Mouse (Mus musculus): ENCODE measurements around the gene Olfr54. TPM values are rescaled to one million over a fixed set of nuclear protein-coding genes. Genes with fewer than 3 reads are reported as not detected.
"Not testable (repeated sequence)": the region's sequence is repeated elsewhere in the genome, so short reads cannot be mapped to it uniquely, and the experiment has no call there.

The Olfr54 gene
- not detected in 2 replicates for polyA plus RNA-seq (2015; fragmentation: Nextera tagmentation; extraction: Ambion mirVana)

- Histone ChIP-seq H3K9ac (ENCODE audit: low read length) (no peak within 1 kb of the TSS), H3K4me2 (ENCODE audit: low read depth, low read length) (no peak within 1 kb of the TSS), H3K9me3 (replicated peaks; ENCODE audit: control insufficient read depth, low read length) (no peaks in the 10 kb centered on the region), H3K27me3 (ENCODE audit: control insufficient read depth, insufficient read depth, low read length) (no peaks in the 10 kb centered on the region), H3K4me1 (ENCODE audit: control insufficient read depth, insufficient read depth, low read length) (no peaks in the 10 kb centered on the region), H3K36me3 (ENCODE audit: control insufficient read depth, insufficient read depth, low read length) (no peaks in the 10 kb centered on the region), H3K4me3 (replicated peaks; ENCODE audit: low read length) (no peak within 1 kb of the TSS), H3K27ac (ENCODE audit: low read length) (no peak within 1 kb of the TSS)
- ATAC-seq (ENCODE audit: insufficient read depth, low FRiP score): no peak
- WGBS: 56% methylated on average over 1 of the region's 1 CpGs
Measured at GRCm38 (mm10) chr11:51013936-51014335, at the start of gene Olfr54. Olfr54 (plus strand) TSS chr11:51014236.

GRCm38 (mm10) chr11:50964886-50965285 is 49.1 kb upstream of the Olfr54 start:
- H3K4me3 ChIP-seq (replicated peaks; ENCODE audit: low read length): no peak overlapping the region
- no peaks in the 10 kb centered on the region for H3K9me3 ChIP-seq (replicated peaks; ENCODE audit: control insufficient read depth, low read length)
- H3K36me3 ChIP-seq (ENCODE audit: control insufficient read depth, insufficient read depth, low read length): no peaks in the 10 kb centered on the region
- H3K4me1 ChIP-seq (ENCODE audit: control insufficient read depth, insufficient read depth, low read length): no peaks in the 10 kb centered on the region
- ATAC-seq (ENCODE audit: insufficient read depth, low FRiP score): no peak
- 73% methylated on average over 2 of the region's 2 CpGs for WGBS
- no peak overlapping the region for H3K9ac ChIP-seq (ENCODE audit: low read length)
- H3K27me3 ChIP-seq (ENCODE audit: control insufficient read depth, insufficient read depth, low read length): no peaks in the 10 kb centered on the region
- H3K4me2 ChIP-seq (ENCODE audit: low read depth, low read length): no peak overlapping the region
- no peak overlapping the region for H3K27ac ChIP-seq (ENCODE audit: low read length)

DNA sequence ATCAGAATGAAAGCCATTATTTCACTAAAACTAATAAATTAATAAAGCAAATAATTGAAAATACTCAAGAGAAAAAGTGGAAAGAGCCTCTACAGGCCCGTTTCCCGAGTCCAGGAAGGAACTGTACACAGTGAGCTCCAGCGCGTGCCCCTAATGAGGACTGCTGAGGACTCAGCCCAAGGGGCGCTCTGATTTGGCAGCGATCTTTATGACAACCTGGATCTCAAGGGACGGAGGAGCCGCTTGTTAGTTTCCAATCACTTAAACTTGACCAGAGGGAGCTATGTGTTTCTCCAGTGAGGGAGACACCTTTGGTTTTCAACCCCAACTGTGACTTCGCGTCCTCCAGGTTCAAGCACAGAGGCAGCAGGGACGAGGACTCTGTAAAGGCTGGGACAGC is 47.8 kb upstream of the Olfr54 start, which contains the start of gene Olfr1378:
Olfr1378 (plus strand) TSS at position 301 of the 400 bp plus-strand sequence.
- H3K27me3 ChIP-seq (ENCODE audit: control insufficient read depth, insufficient read depth, low read length): no peaks in the 10 kb centered on the region
- H3K4me2 ChIP-seq (ENCODE audit: low read depth, low read length): no peak within 1 kb of the TSS
- H3K27ac ChIP-seq (ENCODE audit: low read length): no peak within 1 kb of the TSS
- ATAC-seq (ENCODE audit: insufficient read depth, low FRiP score): no peak
- no peak within 1 kb of the TSS for H3K9ac ChIP-seq (ENCODE audit: low read length)
- H3K9me3 ChIP-seq (replicated peaks; ENCODE audit: control insufficient read depth, low read length): no peaks in the 10 kb centered on the region
- no peak within 1 kb of the TSS for H3K4me3 ChIP-seq (replicated peaks; ENCODE audit: low read length)
- H3K4me1 ChIP-seq (ENCODE audit: control insufficient read depth, insufficient read depth, low read length): no peaks in the 10 kb centered on the region
- 79% methylated on average over 11 of the region's 11 CpGs for WGBS
- no peaks in the 10 kb centered on the region for H3K36me3 ChIP-seq (ENCODE audit: control insufficient read depth, insufficient read depth, low read length)

DNA sequence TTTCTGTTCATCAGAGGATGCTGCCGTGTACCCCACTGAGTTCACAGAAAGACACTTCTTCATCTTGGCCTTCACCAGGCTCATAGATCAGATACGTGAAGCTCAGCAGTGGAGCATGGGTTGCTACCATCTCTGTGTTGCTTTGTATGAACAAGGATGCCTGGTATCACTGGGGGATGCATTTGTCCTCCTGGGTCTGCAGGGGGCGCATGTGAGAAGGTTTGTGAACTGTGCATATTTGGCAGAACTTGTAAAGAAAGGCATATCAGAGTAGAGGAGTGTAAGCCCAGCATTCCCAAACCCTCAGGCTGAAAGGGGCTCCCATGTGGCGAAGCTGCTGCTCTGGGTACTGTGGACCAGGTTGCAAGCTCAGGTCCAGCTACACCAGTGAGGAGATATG is 36.8 kb upstream of the Olfr54 start:
- Histone ChIP-seq H3K4me2 (ENCODE audit: low read depth, low read length) (no peak overlapping the region), H3K9ac (ENCODE audit: low read length) (no peak overlapping the region), H3K27me3 (ENCODE audit: control insufficient read depth, insufficient read depth, low read length) (no peaks in the 10 kb centered on the region), H3K9me3 (replicated peaks; ENCODE audit: control insufficient read depth, low read length) (no peaks in the 10 kb centered on the region), H3K36me3 (ENCODE audit: control insufficient read depth, insufficient read depth, low read length) (no peaks in the 10 kb centered on the region), H3K4me1 (ENCODE audit: control insufficient read depth, insufficient read depth, low read length) (no peaks in the 10 kb centered on the region), H3K4me3 (replicated peaks; ENCODE audit: low read length) (no peak overlapping the region), H3K27ac (ENCODE audit: low read length) (no peak overlapping the region)
- WGBS: 68% methylated on average over 4 of the region's 4 CpGs
- ATAC-seq (ENCODE audit: insufficient read depth, low FRiP score): no peak

DNA sequence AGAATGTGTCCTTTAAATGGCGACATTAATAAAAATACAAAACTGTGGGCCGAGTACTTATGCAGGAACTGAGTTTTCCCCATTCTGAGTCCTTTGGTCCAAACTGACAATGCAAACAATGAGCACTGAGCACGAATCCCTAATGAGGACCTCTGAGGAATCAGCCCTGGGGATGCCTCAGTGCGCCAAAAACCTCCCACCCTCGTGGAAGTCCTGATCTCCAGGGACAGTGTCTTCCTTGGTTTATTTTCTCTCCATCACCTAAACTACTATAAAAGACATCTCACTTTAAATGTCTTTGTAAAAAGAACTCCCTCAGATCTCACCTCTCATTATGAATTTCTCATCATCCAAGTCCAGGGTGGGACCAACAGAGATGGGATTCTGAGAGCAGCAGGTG is 32.4 kb upstream of the Olfr54 start, which contains the start of gene Olfr1377:
Olfr1377 (plus strand) TSS at position 301 of the 400 bp plus-strand sequence.
- H3K27me3 ChIP-seq (ENCODE audit: control insufficient read depth, insufficient read depth, low read length): no peaks in the 10 kb centered on the region
- no peak within 1 kb of the TSS for H3K4me2 ChIP-seq (ENCODE audit: low read depth, low read length)
- 66% methylated on average over 5 of the region's 5 CpGs for WGBS
- ATAC-seq (ENCODE audit: insufficient read depth, low FRiP score): no peak
- H3K36me3 ChIP-seq (ENCODE audit: control insufficient read depth, insufficient read depth, low read length): no peaks in the 10 kb centered on the region
- no peaks in the 10 kb centered on the region for H3K4me1 ChIP-seq (ENCODE audit: control insufficient read depth, insufficient read depth, low read length)
- H3K9ac ChIP-seq (ENCODE audit: low read length): no peak within 1 kb of the TSS
- H3K9me3 ChIP-seq (replicated peaks; ENCODE audit: control insufficient read depth, low read length): no peaks in the 10 kb centered on the region
- H3K27ac ChIP-seq (ENCODE audit: low read length): no peak within 1 kb of the TSS
- no peak within 1 kb of the TSS for H3K4me3 ChIP-seq (replicated peaks; ENCODE audit: low read length)

- Histone ChIP-seq H3K4me1 (ENCODE audit: control insufficient read depth, insufficient read depth, low read length) (no peaks in the 10 kb centered on the region), H3K27ac (ENCODE audit: low read length) (no peak within 1 kb of the TSS), H3K9ac (ENCODE audit: low read length) (no peak within 1 kb of the TSS), H3K9me3 (replicated peaks; ENCODE audit: control insufficient read depth, low read length) (no peaks in the 10 kb centered on the region), H3K4me2 (ENCODE audit: low read depth, low read length) (no peak within 1 kb of the TSS), H3K36me3 (ENCODE audit: control insufficient read depth, insufficient read depth, low read length) (no peaks in the 10 kb centered on the region), H3K4me3 (replicated peaks; ENCODE audit: low read length) (no peak within 1 kb of the TSS), H3K27me3 (ENCODE audit: control insufficient read depth, insufficient read depth, low read length) (no peaks in the 10 kb centered on the region)
- no peak for ATAC-seq (ENCODE audit: insufficient read depth, low FRiP score)
- 68% methylated on average over 5 of the region's 5 CpGs for WGBS
Measured at GRCm38 (mm10) chr11:51003296-51003695, 10.7 kb upstream of the Olfr54 start, which contains the start of gene Olfr51. Olfr51 (plus strand) TSS chr11:51003596.

DNA sequence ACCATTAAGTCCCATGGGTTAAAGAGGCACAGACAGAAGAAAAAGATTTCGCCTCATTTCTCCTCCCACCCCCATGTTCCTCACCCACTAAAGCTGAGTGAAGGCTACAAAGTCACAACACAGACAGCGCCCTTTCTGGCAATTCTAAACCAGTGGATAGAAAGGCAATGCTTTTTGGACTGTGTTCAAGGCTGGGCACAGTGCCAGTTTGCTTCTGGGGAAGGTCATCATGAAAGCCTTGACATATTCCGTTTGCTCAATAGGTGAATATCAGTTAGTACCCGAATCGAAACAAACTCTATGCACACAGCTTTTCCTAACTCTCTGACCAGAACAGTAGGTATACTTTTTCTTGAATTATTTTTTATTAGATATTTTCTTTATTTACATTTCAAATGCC is 2.2 kb upstream of the Olfr54 start:
- H3K27me3 ChIP-seq (ENCODE audit: control insufficient read depth, insufficient read depth, low read length): no peaks in the 10 kb centered on the region
- no peak overlapping the region for H3K9ac ChIP-seq (ENCODE audit: low read length)
- H3K27ac ChIP-seq (ENCODE audit: low read length): no peak overlapping the region
- H3K36me3 ChIP-seq (ENCODE audit: control insufficient read depth, insufficient read depth, low read length): no peaks in the 10 kb centered on the region
- no peak overlapping the region for H3K4me3 ChIP-seq (replicated peaks; ENCODE audit: low read length)
- no peaks in the 10 kb centered on the region for H3K4me1 ChIP-seq (ENCODE audit: control insufficient read depth, insufficient read depth, low read length)
- WGBS: 43% methylated on average over 5 of the region's 5 CpGs
- no peak for ATAC-seq (ENCODE audit: insufficient read depth, low FRiP score)
- no peaks in the 10 kb centered on the region for H3K9me3 ChIP-seq (replicated peaks; ENCODE audit: control insufficient read depth, low read length)
- no peak overlapping the region for H3K4me2 ChIP-seq (ENCODE audit: low read depth, low read length)

DNA sequence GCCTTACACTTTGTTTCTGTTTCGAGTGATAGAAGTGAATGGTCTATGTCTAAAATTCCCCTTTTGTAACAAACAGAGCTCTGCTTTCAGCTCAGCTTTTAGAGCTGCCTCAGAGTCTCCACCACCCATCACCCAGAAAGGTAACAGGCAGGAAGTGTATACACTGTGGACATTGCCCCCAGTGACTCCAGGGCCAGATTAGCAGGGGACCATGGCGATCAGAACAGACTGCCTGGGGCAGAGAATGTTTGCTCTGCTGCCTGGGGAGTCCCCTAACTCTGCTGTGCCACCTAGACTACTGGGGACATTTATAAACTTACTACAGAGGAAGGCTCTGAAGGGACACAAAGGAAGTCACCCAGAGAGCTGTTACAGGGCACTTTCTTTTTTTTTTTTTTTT is 2.3 kb downstream of the Olfr54 start:
- no peaks in the 10 kb centered on the region for H3K27me3 ChIP-seq (ENCODE audit: control insufficient read depth, insufficient read depth, low read length)
- H3K36me3 ChIP-seq (ENCODE audit: control insufficient read depth, insufficient read depth, low read length): no peaks in the 10 kb centered on the region
- ATAC-seq (ENCODE audit: insufficient read depth, low FRiP score): peak; percentile 47; the same call in 1 of the 2 replicates
- H3K4me1 ChIP-seq (ENCODE audit: control insufficient read depth, insufficient read depth, low read length): no peaks in the 10 kb centered on the region
- H3K4me2 ChIP-seq (ENCODE audit: low read depth, low read length): no peak overlapping the region
- no peak overlapping the region for H3K9ac ChIP-seq (ENCODE audit: low read length)
- no peak overlapping the region for H3K27ac ChIP-seq (ENCODE audit: low read length)
- H3K4me3 ChIP-seq (replicated peaks; ENCODE audit: low read length): no peak overlapping the region
- 46% methylated on average over 2 of the region's 2 CpGs for WGBS
- H3K9me3 ChIP-seq (replicated peaks; ENCODE audit: control insufficient read depth, low read length): no peaks in the 10 kb centered on the region

DNA sequence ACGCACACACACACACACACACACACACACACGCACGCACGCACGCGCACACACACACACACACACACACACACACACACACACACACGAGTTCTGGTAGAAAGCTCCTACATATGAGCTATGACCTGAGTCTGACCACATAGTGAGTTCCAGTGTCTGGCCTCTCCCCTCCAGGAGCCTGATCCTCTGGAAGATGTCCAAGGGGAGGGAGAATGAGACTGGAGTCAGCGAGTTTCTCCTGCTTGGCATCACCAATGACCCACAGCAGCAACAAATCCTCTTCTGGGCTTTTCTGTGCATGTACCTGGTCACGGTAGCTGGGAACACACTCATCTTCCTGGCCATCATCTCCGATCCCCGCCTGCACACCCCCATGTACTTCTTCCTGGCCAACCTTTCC is 12.8 kb downstream of the Olfr54 start:
- H3K36me3 ChIP-seq (ENCODE audit: control insufficient read depth, insufficient read depth, low read length); H3K9ac ChIP-seq (ENCODE audit: low read length); H3K4me3 ChIP-seq (replicated peaks; ENCODE audit: low read length); H3K27ac ChIP-seq (ENCODE audit: low read length); H3K4me2 ChIP-seq (ENCODE audit: low read depth, low read length); H3K27me3 ChIP-seq (ENCODE audit: control insufficient read depth, insufficient read depth, low read length); ATAC-seq (ENCODE audit: insufficient read depth, low FRiP score); H3K4me1 ChIP-seq (ENCODE audit: control insufficient read depth, insufficient read depth, low read length); H3K9me3 ChIP-seq (replicated peaks; ENCODE audit: control insufficient read depth, low read length): not testable (repeated sequence)
- WGBS: 88% methylated on average over 11 of the region's 11 CpGs

DNA sequence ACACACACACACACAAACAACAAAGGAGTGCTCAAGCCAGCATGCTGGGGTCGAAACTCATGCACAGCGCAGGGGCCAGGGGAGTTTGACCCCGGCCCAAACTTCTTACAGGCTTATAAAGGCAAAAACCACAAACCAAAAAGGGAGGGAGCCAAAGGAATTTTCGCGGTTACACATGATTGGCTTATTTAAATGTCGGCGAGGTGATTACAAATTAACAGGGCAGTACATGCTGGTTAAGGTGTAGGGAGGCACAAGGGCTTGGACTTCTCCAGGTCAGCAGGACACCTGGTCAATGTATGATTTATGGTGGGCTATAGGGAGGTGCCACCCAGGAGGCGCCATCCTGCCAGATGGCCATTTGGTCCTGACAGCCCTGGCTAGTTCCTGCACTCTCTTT is 15.3 kb downstream of the Olfr54 start:
- WGBS: 67% methylated on average over 8 of the region's 8 CpGs
- H3K4me2 ChIP-seq (ENCODE audit: low read depth, low read length); H3K9me3 ChIP-seq (replicated peaks; ENCODE audit: control insufficient read depth, low read length); H3K9ac ChIP-seq (ENCODE audit: low read length); ATAC-seq (ENCODE audit: insufficient read depth, low FRiP score); H3K4me3 ChIP-seq (replicated peaks; ENCODE audit: low read length); H3K4me1 ChIP-seq (ENCODE audit: control insufficient read depth, insufficient read depth, low read length); H3K27ac ChIP-seq (ENCODE audit: low read length); H3K27me3 ChIP-seq (ENCODE audit: control insufficient read depth, insufficient read depth, low read length); H3K36me3 ChIP-seq (ENCODE audit: control insufficient read depth, insufficient read depth, low read length): not testable (repeated sequence)

Data from stomach, embryonic 16.5 days (tissue).